Mouse (Mus musculus): Measurements from ENCODE around the gene Trpm7.

Gene Trpm7

DNA sequence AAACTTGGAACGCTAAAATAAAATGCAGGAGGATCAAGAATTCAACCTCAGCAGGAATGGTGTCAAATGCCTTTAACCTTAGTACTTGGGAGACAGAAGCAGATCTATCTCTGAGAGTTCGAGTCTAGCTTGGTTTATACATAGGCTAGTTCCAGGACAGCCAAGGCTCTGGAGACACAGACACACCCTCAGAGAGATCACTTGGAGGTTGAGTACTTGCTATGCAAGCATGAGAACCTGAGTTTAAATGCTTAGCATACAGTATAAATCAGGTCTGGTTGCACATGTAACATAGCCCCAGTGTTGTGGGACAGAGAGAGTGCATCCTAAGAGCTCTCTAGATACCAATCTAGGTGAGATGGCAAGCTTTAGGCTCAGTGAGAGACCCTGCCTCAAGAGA, 58.6 kb downstream of the Trpm7 start:
- no peak for DNase-seq (ENCODE audit: low read depth in 2 of 2, low spot score in 2 of 2)

DNA sequence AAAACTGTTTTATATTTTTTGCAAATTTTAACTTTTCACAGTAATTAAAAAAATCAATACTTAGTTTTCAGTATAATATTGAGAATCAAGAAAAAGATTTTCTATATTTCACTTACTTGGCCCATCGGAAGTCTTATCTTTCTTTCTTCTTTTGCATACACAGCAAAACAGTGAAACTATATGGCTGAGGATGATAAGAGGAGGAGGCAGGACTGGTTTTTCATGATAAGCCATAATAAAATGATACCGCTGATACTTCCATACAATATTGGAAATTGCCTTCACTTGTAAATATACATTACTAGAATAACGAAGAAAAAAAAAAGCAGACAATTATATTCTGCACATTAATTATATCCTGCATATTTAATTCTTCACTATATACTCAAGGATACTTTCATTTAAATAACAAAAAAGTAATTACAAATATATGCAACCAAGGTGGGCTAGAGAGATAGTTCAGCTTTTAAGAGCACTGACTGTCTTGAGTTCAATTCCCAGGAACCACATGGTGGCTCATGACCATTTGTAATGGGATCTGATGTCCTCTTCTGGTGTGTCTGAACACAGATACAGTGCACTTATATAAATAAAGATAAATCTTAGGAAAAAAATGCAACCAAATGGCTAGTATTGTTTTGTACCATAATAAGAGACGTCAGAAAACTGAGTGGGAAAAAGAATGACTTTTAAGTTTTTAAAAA, 59.2 kb downstream of the Trpm7 start:
- DNase-seq (ENCODE audit: low read depth in 2 of 2, low spot score in 2 of 2) = no peak

DNA sequence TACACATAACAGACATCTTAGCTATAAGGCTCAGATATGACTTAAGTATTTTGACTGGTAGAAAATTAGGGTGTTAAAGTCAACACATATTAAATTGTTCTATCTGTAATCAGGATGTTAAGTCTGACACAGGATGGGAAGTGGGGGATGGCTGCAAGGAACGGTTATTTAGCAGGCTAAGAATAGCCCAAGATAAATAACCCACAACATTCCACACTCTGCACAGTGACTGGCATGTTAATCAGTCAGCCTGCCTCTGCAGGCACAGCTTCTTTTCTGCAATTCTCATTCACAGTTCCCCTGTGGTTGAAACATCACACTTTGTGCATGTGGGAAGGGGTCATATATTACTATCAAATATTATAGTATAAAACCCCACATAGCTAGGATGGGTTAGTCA, 60.2 kb downstream of the Trpm7 start:
- DNase-seq (ENCODE audit: low read depth in 2 of 2, low spot score in 2 of 2) = no peak

DNA sequence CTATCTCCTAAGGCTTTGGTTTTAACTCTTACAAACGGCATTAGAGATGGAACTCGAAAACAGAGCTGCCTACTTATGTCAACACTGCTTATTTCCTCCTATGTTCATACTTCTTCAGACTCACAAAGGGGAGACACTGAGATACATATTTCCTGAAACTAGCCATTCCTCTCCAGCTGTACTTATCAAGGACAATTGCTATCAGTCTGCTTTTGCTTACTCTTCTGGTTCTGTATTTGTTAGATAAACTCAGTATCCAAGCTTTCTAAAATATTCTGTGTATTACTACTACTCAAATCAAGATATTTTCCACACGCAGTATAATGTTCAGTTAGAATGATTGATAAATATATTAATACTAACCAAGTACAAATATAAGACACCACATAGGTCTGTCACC, 74.0 kb downstream of the Trpm7 start:
- DNase-seq (ENCODE audit: low read depth in 2 of 2, low spot score in 2 of 2) = no peak

DNA sequence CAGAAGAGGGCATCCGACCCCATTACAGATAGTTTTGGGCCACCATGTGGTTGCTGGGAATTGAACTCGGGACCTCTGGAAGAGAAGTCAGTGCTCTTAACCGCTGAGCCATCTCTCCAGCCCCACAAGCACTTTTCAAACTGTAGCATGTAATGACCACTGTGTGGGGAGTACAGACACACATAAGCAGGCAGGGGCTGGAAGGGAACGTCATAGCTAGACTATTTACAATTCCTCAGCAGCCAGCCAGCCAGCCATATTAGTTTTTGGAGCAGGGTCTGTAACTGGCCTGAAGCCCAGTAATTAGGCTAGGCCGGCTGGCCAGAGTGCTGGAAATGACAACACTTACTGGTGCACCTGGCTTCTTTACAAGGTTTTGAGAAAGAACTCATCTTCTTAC, 77.6 kb downstream of the Trpm7 start:
- DNase-seq (ENCODE audit: low read depth in 2 of 2, low spot score in 2 of 2) = no peak

DNA sequence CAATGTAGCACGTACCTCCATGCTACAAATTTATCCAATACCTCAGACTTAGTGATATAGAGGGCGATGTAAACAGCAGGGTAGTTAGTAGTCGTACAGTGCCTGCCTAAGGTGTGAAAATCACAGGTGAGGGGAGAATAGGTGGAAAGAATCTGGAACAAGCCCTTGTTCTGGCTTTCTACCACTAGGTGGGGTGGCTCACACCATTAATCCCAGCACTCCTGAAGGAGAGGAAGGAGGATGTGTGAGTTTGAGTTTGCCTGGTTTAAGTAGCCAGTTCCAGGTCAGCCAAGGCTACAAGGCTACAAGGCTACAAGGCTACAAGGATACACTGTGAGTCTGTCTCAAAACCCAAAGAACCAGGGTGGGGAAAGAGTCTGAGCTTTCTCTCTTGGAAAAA, 80.3 kb downstream of the Trpm7 start:
- DNase-seq (ENCODE audit: low read depth in 2 of 2, low spot score in 2 of 2) = no peak

DNA sequence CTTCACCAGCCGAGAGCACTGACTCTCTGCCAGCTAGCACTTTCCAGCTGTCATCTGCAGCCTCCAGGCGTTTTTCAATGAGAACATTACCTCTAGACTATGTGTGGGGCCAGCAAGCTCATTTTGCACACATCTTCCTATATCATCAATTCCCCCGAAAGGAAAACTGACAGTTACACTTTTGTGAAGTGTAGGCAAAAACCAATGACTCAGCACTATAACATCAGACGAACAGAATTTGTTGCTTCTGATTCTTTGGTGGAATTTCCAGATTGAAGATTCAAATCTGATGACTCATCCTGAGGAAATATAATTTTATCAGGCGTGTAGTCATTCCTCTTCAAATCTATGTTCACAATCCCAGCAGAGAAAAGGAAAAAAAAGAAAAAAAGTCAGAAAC, 83.4 kb downstream of the Trpm7 start:
- no peak for DNase-seq (ENCODE audit: low read depth in 2 of 2, low spot score in 2 of 2)

DNA sequence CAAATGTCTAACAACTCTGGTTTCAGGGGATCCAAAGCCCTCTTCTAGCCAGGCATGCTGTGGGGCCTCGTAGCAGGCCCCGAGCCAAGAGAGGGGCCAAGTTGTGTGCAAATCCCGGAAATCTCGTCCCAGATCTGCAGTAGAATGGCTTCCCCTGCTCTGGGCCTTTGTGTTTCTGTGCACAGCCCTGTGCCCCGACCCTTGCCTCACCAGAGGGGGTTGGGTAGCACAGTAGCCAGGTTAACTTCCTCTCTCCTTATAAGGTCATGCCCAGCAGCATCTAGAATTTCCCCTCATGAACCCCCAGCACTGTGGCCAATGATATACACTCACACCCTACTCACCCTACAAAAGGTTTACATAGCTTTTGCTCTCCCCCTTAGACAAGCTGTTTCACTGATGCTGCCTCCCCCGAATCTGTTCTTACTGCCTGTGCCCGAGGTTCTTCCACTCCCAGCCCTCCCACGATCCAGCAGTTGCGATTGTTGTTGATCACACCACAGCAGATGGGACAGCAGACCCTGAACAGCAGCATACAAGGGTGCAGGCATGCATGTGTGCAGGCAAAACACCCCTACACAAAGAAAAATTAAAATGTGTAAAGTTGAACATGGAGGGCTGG, 88.2 kb downstream of the Trpm7 start:
- no peak for DNase-seq (ENCODE audit: low read depth in 2 of 2, low spot score in 2 of 2)

- no peak for DNase-seq (ENCODE audit: low read depth in 2 of 2, low spot score in 2 of 2)
These were observed 92.7 kb downstream of the Trpm7 start, which contains the start of gene Usp50 for GRCm38 (mm10) chr2:126783370-126783769. TSS of gene Usp50 (minus strand) at chr2:126783470.

DNA sequence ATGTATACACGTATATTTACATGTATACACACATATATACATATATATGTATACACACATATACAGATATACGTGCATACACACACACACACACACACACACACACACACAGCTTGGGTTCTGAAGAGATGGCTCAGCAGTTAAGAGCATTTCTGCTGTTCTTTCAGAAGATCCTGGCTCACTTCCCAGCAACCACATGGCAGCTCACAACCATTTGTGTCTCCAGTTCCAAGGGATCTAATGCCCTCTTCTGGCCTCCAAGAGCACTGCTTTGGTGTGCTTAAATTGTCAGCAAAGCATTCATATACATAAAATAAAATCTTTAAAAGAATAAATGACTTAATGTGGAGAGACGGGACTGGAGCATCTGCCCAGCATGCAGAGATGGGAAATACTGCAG, 93.6 kb downstream of the Trpm7 start:
- DNase-seq (ENCODE audit: low read depth in 2 of 2, low spot score in 2 of 2) = no peak

GRCm38 (mm10) chr2:126781478-126781877, 94.6 kb downstream of the Trpm7 start:
- DNase-seq (ENCODE audit: low read depth in 2 of 2, low spot score in 2 of 2) = no peak

- no peak for DNase-seq (ENCODE audit: low read depth in 2 of 2, low spot score in 2 of 2)
These were observed 95.7 kb downstream of the Trpm7 start for GRCm38 (mm10) chr2:126780286-126780685.

DNA sequence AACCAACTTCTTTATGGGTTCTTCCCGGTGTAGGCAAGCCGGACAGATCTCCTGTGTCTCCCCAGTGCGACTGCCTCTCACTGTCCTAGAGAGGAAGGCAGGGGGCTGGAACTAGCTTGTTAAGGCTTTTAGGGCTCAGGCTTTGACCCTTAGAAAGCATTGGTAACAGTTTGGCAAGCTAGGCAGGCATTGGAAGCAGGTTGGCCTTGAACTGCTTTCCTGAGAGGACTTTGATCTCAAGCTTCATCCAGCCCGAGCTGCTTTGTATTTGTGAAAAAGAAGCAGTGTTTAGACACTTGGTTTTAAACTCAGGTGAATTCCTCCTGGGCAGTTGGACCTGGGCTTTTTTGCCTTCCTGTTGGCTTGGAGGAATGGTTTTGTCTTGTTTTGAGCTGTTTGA, 97.2 kb downstream of the Trpm7 start:
- no peak for DNase-seq (ENCODE audit: low read depth in 2 of 2, low spot score in 2 of 2)

GRCm38 (mm10) chr2:126776416-126776815, 99.6 kb downstream of the Trpm7 start:
- no peak for DNase-seq (ENCODE audit: low read depth in 2 of 2, low spot score in 2 of 2)

- DNase-seq (ENCODE audit: low read depth in 2 of 2, low spot score in 2 of 2) = no peak
These were observed 100.1 kb downstream of the Trpm7 start for GRCm38 (mm10) chr2:126775951-126776350.

DNA sequence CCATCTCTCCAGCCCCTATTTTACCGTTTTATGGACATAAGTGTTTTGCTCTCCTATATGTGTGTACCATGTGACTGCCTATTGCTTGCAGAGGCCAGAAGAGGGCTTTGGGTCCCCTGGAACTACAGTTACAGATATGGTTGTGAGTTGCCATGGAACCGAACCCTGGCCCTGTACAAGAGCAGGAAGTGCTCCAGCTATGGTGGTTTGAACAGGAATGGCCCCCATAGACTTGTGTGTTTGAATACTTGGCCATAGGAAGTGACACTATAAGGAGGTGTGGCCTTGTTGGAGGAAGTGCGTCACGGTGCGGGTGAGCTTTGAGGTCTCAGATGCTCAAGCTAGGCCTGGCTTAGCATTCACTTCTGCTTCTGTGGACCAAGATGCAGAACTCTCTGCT, 103.8 kb downstream of the Trpm7 start:
- no peak for DNase-seq (ENCODE audit: low read depth in 2 of 2, low spot score in 2 of 2)

GRCm38 (mm10) chr2:126769431-126770181, 106.4 kb downstream of the Trpm7 start:
- no peak for DNase-seq (ENCODE audit: low read depth in 2 of 2, low spot score in 2 of 2)

- no peak for DNase-seq (ENCODE audit: low read depth in 2 of 2, low spot score in 2 of 2)
These were observed 107.8 kb downstream of the Trpm7 start for GRCm38 (mm10) chr2:126768194-126768593.

DNA sequence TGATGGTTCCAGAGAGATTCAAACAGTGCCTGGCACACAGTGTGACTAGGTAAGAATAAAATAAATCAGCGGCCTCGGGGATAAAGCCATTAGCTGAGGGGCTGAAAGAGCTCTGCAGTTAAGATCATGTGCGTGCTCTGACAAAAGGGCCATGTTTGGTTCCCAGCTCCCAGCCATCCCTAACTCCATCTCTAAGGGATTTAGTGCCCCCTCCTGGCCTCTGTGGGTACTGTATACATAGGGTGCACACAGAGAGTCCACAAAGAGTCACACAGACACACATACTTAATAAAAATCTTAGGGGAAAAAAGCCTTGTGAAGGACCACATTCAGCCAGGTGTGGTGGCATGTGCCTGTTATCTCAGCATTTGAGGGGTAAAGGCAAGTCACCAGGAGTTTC, 108.4 kb downstream of the Trpm7 start:
- DNase-seq (ENCODE audit: low read depth in 2 of 2, low spot score in 2 of 2) = no peak

DNA sequence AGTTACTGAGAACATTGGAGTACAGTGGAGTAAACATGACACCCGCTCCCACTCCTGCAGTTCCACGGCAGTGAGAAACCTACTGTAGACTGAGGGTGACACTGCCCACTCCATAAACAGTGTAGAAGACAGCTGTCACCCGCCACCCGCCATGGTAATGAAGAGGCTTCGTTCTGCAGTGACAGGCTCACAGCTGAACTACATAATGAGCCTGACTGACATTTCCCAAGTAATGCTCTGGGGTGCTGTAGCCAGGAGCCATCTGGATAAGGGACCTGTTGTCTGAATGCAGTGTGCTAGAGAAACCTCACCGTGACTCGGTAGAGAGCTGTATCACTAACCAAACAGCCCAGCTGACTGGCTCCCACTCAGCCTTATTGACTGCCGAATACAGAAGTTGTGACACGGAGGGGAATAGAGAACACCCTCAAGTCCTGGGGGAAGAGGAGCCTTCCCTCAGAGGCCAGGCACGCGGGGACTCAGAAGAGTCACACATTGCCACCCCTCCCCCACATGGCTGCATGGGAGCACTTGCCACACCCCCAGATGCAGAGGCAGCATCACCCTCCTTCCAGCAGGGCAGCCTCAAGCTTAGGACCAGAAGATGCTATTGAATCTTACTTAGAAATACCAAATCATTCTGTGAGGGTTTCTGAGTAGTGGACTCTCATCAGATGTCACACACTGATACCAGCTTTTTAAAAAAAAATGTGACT, 110.0 kb downstream of the Trpm7 start:
- DNase-seq (ENCODE audit: low read depth in 2 of 2, low spot score in 2 of 2) = no peak

DNA sequence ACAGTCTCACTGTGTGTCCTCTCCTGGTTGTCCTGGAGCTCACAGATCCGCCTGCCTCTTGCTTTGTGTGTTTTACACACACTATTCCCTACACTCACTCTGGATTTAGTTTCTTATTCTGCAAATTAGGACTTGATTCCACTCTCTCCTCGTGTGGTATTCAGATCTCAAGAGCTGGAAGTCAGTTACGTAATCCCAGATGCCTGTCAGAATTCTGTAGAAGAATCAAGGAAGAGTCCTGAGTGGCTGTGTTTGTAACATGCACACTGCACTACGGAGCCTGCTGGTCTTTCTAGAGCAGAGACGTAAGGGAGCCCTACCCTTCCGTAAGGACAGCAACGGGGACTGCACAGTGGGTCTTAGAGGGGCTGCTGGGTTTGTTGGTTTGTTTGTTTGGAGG, 116.7 kb downstream of the Trpm7 start:
- DNase-seq (ENCODE audit: low read depth in 2 of 2, low spot score in 2 of 2) = no peak

DNA sequence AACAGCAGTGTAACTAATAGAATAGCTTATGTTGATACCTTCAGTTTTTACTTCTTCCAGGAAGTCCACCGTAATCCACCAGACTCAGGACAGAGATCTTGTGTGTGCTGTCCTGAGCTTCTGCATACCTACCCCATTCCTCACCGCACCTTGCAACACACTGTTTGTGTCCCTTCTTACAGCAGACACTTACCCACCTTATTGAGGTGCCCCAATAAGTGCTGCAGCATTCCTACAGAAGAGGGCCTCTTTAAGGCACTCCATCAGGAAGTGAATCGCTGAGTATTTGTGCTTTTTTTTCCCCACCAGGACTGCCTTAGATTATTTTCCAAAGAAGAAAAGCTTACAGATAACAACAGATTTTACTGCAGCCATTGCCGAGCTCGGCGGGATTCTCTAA, 120.4 kb downstream of the Trpm7 start:
- no peak for DNase-seq (ENCODE audit: low read depth in 2 of 2, low spot score in 2 of 2)
